Mouse (Mus musculus) thymus, adult 2 months (tissue): Measurements from ENCODE around the gene Pde10a.

Source experiments
- CTCF ChIP-seq: fragments of 200-500 bp; IDR thresholded peaks from 2 replicates; pipeline ENCODE4 v1.5.1; 2012; ENCODE audit warnings: mild to moderate bottlenecking, control low read depth, low read length, moderate library complexity, borderline replicate concordance; ENCODE audit not compliant: control insufficient read depth, poor library complexity, insufficient read depth; ENCODE audit errors: extremely low read depth
- POLR2A ChIP-seq: fragments of 200-500 bp; IDR thresholded peaks from 2 replicates; pipeline ENCODE4 v1.6.1; 2012; ENCODE audit warnings: mild to moderate bottlenecking, low read length, control low read depth, moderate library complexity; ENCODE audit not compliant: control insufficient read depth, poor library complexity, insufficient read depth; ENCODE audit errors: extremely low read depth

DNA sequence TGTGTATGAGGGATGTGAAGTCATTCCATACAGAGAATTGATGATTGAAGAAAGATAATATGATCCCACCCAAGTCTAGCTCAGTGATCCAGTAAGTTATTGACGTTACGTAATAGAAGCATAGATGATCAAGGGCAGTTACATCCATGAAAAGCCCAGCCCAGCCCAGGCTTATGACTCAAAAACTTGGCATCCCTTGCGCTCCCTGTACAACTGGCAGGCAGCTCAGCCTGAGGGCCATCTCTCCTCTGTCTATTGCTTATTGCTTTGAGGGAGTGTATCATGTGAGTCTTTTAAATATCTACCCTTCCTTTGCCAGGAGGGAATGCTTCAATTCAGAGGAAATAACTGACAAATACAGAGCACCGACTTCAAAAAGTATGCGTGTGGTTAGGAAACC lies 232.4 kb downstream of the Pde10a start:
- TF ChIP-seq CTCF (no peak), POLR2A (no peak)
